9 mouse cellular contexts compared by ENCODE assay signal in the genomic region with DNA sequence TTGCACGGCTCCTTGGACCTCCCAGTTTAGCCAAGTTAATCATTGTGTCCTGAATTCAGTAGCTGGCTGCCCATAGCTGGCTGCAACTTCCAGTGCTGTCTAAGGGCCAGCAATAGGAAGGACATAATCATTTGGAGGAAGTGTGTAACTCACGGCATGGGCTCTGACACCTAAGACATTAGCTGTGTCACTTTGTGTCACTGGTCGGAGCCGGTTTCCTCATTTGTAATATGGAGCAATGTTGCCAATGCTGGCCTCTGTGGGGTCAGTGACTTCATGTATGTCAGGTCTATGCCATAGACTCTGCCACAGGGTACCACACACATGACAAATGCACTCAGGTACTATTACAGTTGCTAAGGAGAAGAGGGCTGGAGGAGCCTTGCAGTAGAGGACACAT. TPM values are rescaled to one million over a fixed set of nuclear protein-coding genes. Genes with fewer than 3 reads are reported as not detected.
DNase-seq lines count a peak whose midpoint lies in the region; ATAC-seq and TF ChIP-seq lines count a peak whose summit lies in the region.
"Had no signal": no experiment of that assay in that cellular context is flagged by ENCODE, and none has a peak within 500 bp of the region (broad histone marks: within the 10 kb centered on the region; RNA-seq: fewer than 3 reads in every experiment).

No protein-coding gene starts in this region.

- H3K27me3 ChIP-seq in embryonic facial prominence, embryonic 14.5 days (replicated peaks; ENCODE audit: control insufficient read depth, insufficient read depth, low read length) = no peaks in the 10 kb centered on the region
- no peaks in the 10 kb centered on the region for H3K27me3 ChIP-seq in limb, embryonic 10.5 days (ENCODE audit: low read depth, poor library complexity, severe bottlenecking)
- no peaks in the 10 kb centered on the region for H3K27me3 ChIP-seq in neural tube, embryonic 12.5 days (replicated peaks)

- no peak for TF ChIP-seq CTCF in layer of hippocampus, adult 2 months (conservative IDR thresholded peaks at IDR 0.05)

- no peak for ATAC-seq in embryonic facial prominence, embryonic 14.5 days (ENCODE audit: low read depth)
- ATAC-seq in neural tube, embryonic 12.5 days (ENCODE audit: low FRiP score, low read depth) = no peak
- ATAC-seq in megakaryocyte-erythroid progenitor cell, adult 5-6 weeks (replicated peaks; ENCODE audit: low FRiP score, low TSS enrichment, poor library complexity, severe bottlenecking) = no peak

- no peak overlapping the region for H3K27ac ChIP-seq in layer of hippocampus, adult 2 months
- H3K27ac ChIP-seq in embryonic facial prominence, embryonic 14.5 days (replicated peaks; ENCODE audit: low read depth, low read length) = no peak overlapping the region
- no peak overlapping the region for H3K27ac ChIP-seq in limb, embryonic 10.5 days
- no peak overlapping the region for H3K27ac ChIP-seq in neural tube, embryonic 12.5 days

- WGBS in embryonic facial prominence, embryonic 14.5 days = 92% methylated on average over 4 of the region's 4 CpGs
- 93% methylated on average over 4 of the region's 4 CpGs for WGBS in limb, embryonic 10.5 days
- 86% methylated on average over 4 of the region's 4 CpGs for WGBS in neural tube, embryonic 12.5 days

- H3K9ac ChIP-seq in embryonic facial prominence, embryonic 14.5 days (ENCODE audit: low read depth, low read length) = peak overlapping the region; percentile 95; the same call in 1 of the 2 replicates
- peak overlapping the region; percentile 95 for H3K9ac ChIP-seq in neural tube, embryonic 12.5 days

- H3K4me1 ChIP-seq in embryonic facial prominence, embryonic 14.5 days (ENCODE audit: control insufficient read depth, insufficient read depth, low read length) = peaks cover 13% of the 10 kb centered on the region
- H3K4me1 ChIP-seq in limb, embryonic 10.5 days = peaks cover 37% of the 10 kb centered on the region
- peaks cover 32% of the 10 kb centered on the region for H3K4me1 ChIP-seq in neural tube, embryonic 12.5 days

- H3K9me3 ChIP-seq in embryonic facial prominence, embryonic 14.5 days (ENCODE audit: control insufficient read depth, low read length) = no peaks in the 10 kb centered on the region
- H3K9me3 ChIP-seq in limb, embryonic 10.5 days (replicated peaks) = no peaks in the 10 kb centered on the region
- H3K9me3 ChIP-seq in neural tube, embryonic 12.5 days = no peaks in the 10 kb centered on the region

- no peak for DNase-seq in layer of hippocampus, adult 2 months (ENCODE audit: low spot score in 2 of 2)
- no peak for DNase-seq in layer of hippocampus, postnatal 14 days (ENCODE audit: low spot score in 2 of 2)
- DNase-seq in embryonic facial prominence, embryonic 14.5 days (ENCODE audit: low spot score) = no peak
- no peak for DNase-seq in limb, embryonic 10.5 days (ENCODE audit: low spot score)
- DNase-seq in thymus, postnatal 10 days (ENCODE audit: low spot score in 2 of 2) = no peak
- DNase-seq in B cell, adult 2 months = no peak
- DNase-seq: heart, adult 2 months had no signal

- H3K4me3 ChIP-seq in layer of hippocampus, adult 2 months = peak overlapping the region; percentile 85; the same call in 1 of the 2 replicates
- H3K4me3 ChIP-seq in embryonic facial prominence, embryonic 14.5 days (ENCODE audit: low read depth, low read length) = peak overlapping the region; percentile 51
- peak overlapping the region; percentile 14; the same call in 1 of the 2 replicates for H3K4me3 ChIP-seq in limb, embryonic 10.5 days
- H3K4me3 ChIP-seq in neural tube, embryonic 12.5 days = no peak overlapping the region

- peaks cover 46% of the 10 kb centered on the region for H3K36me3 ChIP-seq in embryonic facial prominence, embryonic 14.5 days (ENCODE audit: control insufficient read depth, insufficient read depth, low read length)
- peaks cover 44% of the 10 kb centered on the region for H3K36me3 ChIP-seq in limb, embryonic 10.5 days
- H3K36me3 ChIP-seq in neural tube, embryonic 12.5 days = peaks cover 43% of the 10 kb centered on the region

- peak overlapping the region; percentile 64 for H3K4me2 ChIP-seq in embryonic facial prominence, embryonic 14.5 days (ENCODE audit: low read depth, low read length)
- peak overlapping the region; percentile 94 for H3K4me2 ChIP-seq in neural tube, embryonic 12.5 days (replicated peaks)

RNA-seq across cellular contexts. Expression of a gene that starts 1.1 kb away (rescaled TPM):
- total RNA-seq in layer of hippocampus, adult 2 months (2021) = 100 to 1,000 TPM; 115 to 125 TPM
- 100 to 1,000 TPM; 120 to 122 TPM for total RNA-seq in layer of hippocampus, postnatal 14 days (2021)
- 224 and 237 TPM in 2 replicates for polyA plus RNA-seq in embryonic facial prominence, embryonic 14.5 days (2014; fragmentation: Nextera tagmentation; extraction: Ambion mirVana)
- polyA plus RNA-seq in limb, embryonic 10.5 days (2016; fragmentation: Nextera tagmentation; extraction: Ambion mirVana) = 194 and 232 TPM in 2 replicates
- 108 and 122 TPM in 2 replicates for polyA plus RNA-seq in neural tube, embryonic 12.5 days (2016; fragmentation: Nextera tagmentation; extraction: Ambion mirVana)
- 3,260 and 3,361 TPM in 2 replicates for total RNA-seq in megakaryocyte-erythroid progenitor cell, adult 5-6 weeks (2014; fragmentation: Nextera tagmentation)
- total RNA-seq in megakaryocyte-erythroid progenitor cell, adult 5-6 weeks (2017) = 3,030 and 3,103 TPM in 2 replicates

RNA-seq across cellular contexts. Expression of a gene that starts 1.1 kb away (rescaled TPM):
- total RNA-seq in layer of hippocampus, adult 2 months (2021) = 10 to 100 TPM; 36.8 to 37.9 TPM
- 10 to 100 TPM; 33.9 to 38.2 TPM for total RNA-seq in layer of hippocampus, postnatal 14 days (2021)
- 9.2 and 10.9 TPM in 2 replicates for polyA plus RNA-seq in embryonic facial prominence, embryonic 14.5 days (2014; fragmentation: Nextera tagmentation; extraction: Ambion mirVana)
- 5.3 and 7.5 TPM in 2 replicates for polyA plus RNA-seq in limb, embryonic 10.5 days (2016; fragmentation: Nextera tagmentation; extraction: Ambion mirVana)
- 17.8 and 22.3 TPM in 2 replicates for polyA plus RNA-seq in neural tube, embryonic 12.5 days (2016; fragmentation: Nextera tagmentation; extraction: Ambion mirVana)
- total RNA-seq in megakaryocyte-erythroid progenitor cell, adult 5-6 weeks (2014; fragmentation: Nextera tagmentation) = 5.1 and 12.6 TPM in 2 replicates
- total RNA-seq in megakaryocyte-erythroid progenitor cell, adult 5-6 weeks (2017) = 6.3 and 7.9 TPM in 2 replicates

RNA-seq across cellular contexts. Expression of a gene that starts 21.6 kb away (rescaled TPM):
- 10 to 100 TPM; 19.1 to 21.7 TPM for total RNA-seq in layer of hippocampus, adult 2 months (2021)
- total RNA-seq in layer of hippocampus, postnatal 14 days (2021) = 10 to 100 TPM; 24.0 to 25.4 TPM
- polyA plus RNA-seq in embryonic facial prominence, embryonic 14.5 days (2014; fragmentation: Nextera tagmentation; extraction: Ambion mirVana) = 12.2 and 15.7 TPM in 2 replicates
- 16.5 and 22.3 TPM in 2 replicates for polyA plus RNA-seq in limb, embryonic 10.5 days (2016; fragmentation: Nextera tagmentation; extraction: Ambion mirVana)
- polyA plus RNA-seq in neural tube, embryonic 12.5 days (2016; fragmentation: Nextera tagmentation; extraction: Ambion mirVana) = 25.0 and 26.3 TPM in 2 replicates
- total RNA-seq in megakaryocyte-erythroid progenitor cell, adult 5-6 weeks (2014; fragmentation: Nextera tagmentation) = 15.5 and 27.2 TPM in 2 replicates
- total RNA-seq in megakaryocyte-erythroid progenitor cell, adult 5-6 weeks (2017) = 3.4 and 4.8 TPM in 2 replicates

Comparison
In these comparisons a context has a peak if more than half of its experiments do, and no peak if none do; other contexts are left out.
1. RNA of a gene that starts 1.1 kb away (total RNA-seq): 3,030 to 3,361 TPM in megakaryocyte-erythroid progenitor cell, adult 5-6 weeks; 115 to 125 TPM in layer of hippocampus, adult 2 months and 120 to 122 TPM in layer of hippocampus, postnatal 14 days; every median in the first group is over 10 times any median in the second.